Mouse (Mus musculus): ENCODE measurements around the gene Sept7.

- TF ChIP-seq GATA1 (IDR thresholded peaks at IDR 0.05; ENCODE audit: borderline replicate concordance, low read length) (no peak), CTCF (IDR thresholded peaks at IDR 0.05; ENCODE audit: low read depth, low read length) (no peak)
Measured at GRCm38 (mm10) chr9:25212309-25213163, 39.7 kb upstream of the Sept7 start.

Data from G1E (cell line).